Mouse (Mus musculus) lung, adult 2 months (tissue): ENCODE data around the gene Hdgfl2.

ENCODE experiments used
- CTCF ChIP-seq: fragments of 200-500 bp; IDR thresholded peaks from 2 replicates; pipeline ENCODE4 v1.5.1; 2011; ENCODE audit warnings: mild to moderate bottlenecking, low read length, control low read depth; ENCODE audit not compliant: insufficient read depth
- POLR2A ChIP-seq: fragments of 200-500 bp; IDR thresholded peaks from 2 replicates; pipeline ENCODE4 v1.6.1; 2011; ENCODE audit warnings: low read depth, mild to moderate bottlenecking, control low read depth, low read length, borderline replicate concordance; ENCODE audit errors: extremely low read depth

DNA sequence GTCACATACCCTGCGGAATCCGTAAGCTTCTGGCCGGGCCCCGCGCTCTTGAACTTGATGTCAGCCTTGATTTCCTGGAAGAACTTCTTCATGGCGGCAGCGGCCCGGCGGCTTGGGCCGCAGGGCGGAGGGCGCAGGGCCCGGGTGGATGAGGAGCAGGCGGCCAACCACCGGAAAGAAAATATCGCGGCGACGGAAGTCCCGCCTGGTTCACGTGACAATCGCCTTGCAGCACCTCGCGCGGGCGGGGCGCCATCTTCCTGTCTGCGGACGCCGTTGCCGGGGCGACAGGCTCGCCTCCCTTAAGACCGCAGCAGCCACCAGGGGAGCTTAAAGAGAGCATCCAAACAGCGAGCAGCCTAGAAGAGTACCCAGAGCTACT lies 4.6 kb upstream of the Hdgfl2 start, which contains the start of gene Ubxn6:
- TF ChIP-seq POLR2A = peak; percentile 17; the same call in 1 of the 2 replicates
- TF ChIP-seq CTCF = no peak
